Mouse (Mus musculus) embryo, embryonic 10.5 days (tissue): ENCODE results near the gene Scarf2.

Experiments
- DNase-seq: peaks from one replicate; pipeline ENCODE4 v3.0.0-alpha.2; 2015; ENCODE audit warnings: low spot score

The Scarf2 gene

DNA sequence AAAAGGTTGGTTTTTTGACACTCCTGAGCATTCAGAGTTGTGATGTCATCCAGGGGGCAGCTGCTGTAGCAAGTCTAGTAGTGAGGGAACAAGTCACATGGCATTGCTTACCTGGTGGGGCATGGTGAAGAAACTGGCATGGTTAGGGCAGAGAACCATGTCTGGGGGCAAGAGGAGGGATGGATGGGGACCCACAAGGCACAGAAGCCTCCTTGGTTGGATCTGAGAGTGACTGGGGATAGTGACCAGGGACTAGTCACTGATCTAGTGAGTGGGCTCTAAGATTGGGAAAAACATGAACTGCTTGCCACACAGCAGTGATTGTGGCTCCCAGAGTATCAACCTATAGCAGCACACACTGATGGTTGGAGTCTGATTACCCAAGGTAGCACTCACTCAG, 2.5 kb downstream of the Scarf2 start:
- DNase-seq: peak; percentile 1

- peak; percentile 10 for DNase-seq
These were observed 4.8 kb downstream of the Scarf2 start for GRCm38 (mm10) chr16:17801777-17802455.

DNA sequence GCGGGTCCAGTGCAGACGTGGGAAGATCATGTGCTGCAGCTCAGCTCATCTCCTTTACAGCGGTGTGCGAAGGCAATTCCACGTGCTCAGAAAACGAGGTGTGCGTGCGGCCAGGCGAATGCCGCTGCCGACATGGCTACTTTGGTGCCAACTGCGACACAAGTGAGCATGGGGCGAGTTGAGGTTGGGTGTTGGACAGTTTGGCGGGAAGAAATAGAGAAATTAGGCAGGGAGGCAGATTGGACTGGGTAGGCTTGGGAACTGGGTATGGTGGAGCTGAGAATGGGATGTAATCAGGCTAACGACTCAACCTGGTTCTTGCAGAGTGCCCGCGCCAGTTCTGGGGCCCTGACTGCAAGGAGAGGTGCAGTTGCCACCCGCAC, 5.4 kb downstream of the Scarf2 start:
- peak; percentile 27 for DNase-seq

DNA sequence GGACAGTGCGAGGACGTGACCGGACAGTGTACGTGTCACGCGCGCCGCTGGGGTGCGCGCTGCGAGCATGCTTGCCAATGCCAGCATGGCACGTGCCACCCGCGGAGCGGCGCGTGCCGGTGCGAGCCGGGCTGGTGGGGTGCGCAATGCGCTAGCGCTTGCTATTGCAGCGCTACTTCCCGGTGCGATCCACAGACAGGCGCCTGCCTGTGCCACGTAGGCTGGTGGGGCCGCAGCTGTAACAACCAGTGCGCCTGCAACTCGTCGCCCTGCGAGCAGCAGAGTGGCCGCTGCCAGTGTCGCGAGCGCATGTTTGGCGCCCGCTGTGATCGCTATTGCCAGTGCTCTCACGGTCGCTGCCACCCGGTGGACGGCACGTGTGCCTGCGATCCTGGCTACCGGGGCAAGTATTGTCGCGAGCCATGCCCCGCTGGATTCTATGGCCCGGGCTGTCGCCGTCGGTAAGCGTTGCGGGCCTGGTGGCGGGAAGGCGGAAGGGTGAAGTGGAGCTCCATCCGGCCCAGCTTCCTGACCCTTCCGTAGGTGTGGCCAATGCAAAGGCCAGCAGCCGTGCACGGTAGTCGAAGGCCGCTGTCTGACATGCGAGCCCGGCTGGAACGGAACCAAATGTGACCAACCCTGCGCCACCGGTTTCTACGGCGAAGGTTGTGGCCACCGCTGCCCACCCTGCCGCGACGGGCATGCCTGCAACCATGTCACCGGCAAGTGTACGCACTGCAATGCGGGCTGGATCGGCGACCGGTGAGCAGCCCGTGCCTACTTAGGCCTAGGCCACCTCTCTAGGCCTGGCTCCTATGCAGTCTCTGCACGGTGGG, 6.0 kb downstream of the Scarf2 start:
- peak; percentile 40 for DNase-seq

DNA sequence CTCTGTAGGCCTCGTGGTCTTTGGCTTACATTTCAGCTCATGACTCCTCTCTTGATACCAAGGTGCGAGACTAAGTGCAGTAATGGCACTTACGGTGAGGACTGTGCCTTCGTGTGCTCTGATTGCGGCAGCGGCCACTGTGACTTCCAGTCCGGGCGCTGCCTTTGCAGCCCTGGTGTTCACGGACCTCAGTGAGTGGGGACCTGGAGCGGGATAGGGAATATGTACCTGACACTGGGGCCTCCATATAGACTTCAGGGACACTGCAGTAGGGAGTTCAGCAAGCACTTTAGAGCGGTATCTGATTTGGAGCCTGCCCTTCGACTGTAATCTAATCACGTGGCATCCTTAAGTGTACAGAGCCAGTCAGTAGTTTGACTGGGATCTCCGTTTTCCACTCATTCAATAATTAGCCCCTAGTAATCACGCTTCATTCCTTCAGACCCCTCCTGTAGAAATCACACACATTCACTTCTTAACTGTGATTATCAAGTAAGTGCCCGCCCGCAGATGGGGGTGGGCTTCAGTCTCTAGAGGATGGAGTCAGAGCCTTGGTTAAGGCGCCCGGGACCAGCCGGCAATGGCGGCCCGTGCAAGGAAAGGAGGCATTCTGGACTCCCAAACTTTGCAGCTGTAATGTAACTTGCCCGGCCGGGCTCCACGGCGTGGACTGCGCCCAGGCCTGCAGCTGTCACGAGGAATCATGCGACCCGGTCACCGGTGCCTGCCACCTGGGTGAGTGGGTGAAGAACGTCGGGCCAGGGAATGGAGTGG, 6.8 kb downstream of the Scarf2 start:
- DNase-seq: peak; percentile 45

DNA sequence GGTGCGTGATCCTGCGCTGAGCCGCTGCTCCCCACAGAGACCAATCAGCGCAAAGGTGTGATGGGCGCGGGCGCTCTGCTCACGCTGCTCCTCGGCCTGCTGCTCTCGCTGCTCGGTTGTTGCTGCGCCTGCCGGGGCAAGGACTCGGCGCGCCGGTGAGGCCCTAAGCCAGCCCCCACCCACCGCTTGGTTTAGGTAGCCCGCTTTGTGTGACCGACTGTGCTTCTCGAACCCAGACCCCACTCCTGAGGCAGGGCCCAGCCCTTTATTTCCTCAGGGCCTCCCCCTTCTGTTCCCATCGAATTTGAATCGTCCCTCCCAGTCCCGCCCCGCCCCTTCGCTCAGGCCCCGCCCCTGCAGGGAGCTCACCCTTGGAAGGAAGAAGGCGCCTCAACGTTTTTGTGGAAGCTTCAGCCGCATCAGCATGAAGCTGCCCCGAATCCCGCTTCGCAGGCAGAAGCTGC, 7.4 kb downstream of the Scarf2 start:
- DNase-seq: peak; percentile 81

DNA sequence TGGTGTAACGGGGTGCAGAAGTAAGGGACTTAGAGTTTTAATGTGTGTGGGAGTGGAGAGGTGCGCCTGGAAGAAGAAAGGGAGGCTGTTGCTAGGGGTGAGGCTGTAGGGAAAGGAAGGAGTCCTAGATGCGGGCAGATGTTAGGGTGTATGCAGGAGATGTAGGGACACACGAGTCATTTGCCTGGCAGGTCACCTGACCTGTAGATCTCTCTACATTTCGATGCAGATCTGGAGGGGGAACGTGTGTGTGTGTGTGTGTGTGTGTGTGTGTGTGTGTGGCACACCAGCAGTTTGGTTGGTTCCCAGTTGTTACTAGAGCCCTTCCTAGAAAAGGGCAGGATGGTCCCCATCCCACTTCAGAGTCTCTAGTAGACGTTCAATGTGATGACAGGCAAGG, 7.9 kb downstream of the Scarf2 start:
- no peak for DNase-seq

- peak; percentile 30 for DNase-seq
These were observed 9.6 kb downstream of the Scarf2 start for GRCm38 (mm10) chr16:17806581-17807191.

DNA sequence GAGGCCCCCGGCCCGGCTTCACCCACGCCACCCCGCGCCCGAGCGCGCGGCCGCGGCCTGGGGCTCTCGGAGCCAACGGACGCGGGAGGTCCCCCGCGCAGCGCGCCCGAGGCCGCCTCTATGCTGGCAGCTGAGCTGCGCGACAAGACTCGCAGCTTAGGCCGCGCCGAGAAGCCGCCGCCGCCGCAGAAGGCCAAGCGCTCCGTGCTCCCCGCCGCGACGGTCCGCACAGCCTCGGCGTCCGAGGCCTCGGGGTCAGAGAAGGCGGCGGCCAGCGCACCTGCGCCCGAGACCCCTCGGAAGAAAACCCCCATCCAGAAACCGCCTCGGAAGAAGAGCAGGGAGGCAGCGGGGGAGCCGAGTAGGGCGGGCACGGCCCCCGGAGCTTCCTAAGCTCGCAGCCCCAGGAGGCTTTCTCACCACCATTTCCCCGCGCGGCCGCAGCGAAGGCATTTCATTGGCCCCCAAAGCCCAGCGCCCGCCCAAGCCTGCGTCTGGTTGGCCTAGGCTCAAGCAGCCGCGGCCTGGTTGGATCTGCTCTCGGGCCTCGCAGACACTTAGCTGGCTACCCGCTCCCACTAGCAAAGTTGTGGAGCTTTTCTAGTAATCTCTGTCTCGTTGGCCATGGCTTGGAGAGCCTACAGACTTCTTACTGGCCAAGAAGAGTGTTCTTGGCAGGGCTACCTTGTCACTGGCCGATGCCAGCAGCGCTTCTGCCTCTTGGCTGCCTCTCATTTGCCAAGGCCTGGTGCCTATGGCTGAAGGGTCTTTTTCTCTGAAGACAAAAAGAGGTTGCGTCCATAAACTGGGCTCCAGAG, 10.3 kb downstream of the Scarf2 start:
- DNase-seq: peak; percentile 95

DNA sequence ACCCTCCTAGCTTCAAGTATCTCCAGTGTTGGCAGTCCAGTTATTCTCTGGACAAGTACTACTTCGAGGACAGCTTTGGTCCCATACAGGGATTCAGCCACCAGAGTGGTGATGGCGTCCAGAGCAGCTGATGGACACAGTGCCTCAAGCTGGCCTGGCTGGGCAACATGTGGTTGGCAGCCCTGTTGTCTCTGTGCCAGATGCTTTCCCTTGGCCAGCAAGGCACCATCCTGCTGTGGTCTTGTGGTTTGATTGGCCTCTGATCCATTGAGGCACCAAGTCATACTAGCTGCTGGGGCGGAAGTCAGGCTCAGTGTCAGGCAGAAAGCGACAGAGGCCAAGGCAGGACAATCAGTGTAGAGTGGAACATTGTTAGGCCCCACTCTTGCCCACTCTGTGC, 12.0 kb downstream of the Scarf2 start:
- DNase-seq: peak; percentile 18

DNA sequence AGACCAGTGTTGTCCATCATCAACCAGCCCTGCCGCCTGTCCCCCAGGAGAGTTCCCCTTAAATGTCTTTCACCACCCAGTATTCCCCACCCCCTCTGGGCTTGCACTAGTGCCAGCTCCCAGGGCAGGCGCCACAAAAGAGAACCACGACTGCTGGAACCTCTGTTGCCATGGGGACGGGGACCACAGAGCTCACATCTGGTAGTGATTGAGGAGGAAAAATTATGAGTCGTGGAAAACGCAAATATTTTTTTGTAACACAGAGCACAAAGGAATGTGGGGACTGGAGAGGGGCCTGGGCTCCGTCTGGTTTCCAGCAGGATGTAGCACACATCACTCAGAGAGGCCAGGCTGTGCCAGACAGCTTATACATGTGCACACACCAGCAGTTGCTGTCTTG, 12.6 kb downstream of the Scarf2 start:
- peak; percentile 86 for DNase-seq

DNA sequence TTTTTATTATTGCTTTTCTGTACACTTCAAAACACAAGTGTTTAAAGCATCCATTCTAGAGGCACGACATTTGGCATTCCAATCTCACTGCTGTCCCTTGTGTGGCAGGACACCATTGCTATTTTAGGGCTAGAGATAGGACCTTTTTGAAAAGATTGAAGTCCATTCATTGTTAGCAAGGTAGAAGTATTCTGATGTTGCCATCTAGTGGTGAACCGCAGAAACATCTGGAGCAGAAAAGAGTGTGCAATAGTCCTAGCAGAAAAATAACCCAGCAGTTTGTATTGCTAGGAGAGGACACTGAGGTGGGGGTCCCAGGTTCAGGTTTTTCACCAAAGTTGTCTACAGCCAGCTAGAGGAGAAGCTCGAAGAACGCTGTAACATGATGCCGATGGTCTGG, 15.0 kb downstream of the Scarf2 start:
- peak; percentile 86 for DNase-seq

- no peak for DNase-seq
These were observed 16.1 kb downstream of the Scarf2 start for GRCm38 (mm10) chr16:17813173-17813572.

DNA sequence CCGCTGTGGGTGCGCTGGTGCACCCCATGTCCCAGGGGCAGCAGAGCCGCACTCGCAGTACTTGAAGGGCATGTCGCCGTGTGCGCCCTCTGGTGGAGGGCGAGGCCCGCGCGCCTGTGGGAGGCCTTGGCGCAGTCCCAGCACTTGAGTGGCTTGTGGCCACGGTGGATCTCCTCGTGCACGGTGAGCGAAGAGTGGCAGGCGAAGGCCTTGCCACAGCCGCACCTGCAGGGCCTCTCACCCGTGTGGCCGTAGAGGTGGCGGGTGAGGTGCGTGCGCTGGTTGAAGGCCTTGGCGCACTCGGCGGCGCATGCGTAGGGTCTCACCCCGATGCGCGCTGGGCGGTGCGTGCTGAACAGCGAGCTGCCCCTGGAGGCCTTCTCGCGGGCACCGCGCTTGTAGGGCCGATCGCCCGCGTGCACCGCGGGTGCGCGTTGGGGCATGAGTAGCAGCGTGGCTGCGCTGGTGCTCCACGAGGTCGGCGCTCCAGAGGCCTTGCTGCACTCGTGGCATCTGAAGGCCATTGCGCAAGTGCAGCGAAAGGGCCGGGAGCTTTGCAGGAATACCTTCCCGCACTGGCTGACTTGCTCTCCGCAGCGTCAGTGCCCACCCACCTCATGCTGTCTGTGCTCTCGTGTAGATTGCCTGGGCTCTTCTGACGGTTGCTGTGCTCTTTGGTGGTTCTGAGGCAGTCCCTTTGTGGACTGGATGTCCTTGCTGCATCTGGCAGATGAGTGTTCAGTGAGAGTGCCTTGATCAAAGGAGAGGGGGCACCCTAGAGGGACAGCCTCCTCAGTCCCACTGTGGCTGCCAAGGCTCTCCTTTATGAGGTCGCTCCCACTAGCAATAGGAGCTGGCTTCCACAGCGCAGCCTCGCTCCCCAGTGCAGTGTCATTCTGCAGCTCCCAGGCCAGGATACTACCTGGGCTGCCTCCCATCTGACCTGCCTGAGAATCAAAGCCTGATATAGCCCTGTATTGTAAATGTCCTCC, 18.6 kb downstream of the Scarf2 start:
- DNase-seq: peak; percentile 87

DNA sequence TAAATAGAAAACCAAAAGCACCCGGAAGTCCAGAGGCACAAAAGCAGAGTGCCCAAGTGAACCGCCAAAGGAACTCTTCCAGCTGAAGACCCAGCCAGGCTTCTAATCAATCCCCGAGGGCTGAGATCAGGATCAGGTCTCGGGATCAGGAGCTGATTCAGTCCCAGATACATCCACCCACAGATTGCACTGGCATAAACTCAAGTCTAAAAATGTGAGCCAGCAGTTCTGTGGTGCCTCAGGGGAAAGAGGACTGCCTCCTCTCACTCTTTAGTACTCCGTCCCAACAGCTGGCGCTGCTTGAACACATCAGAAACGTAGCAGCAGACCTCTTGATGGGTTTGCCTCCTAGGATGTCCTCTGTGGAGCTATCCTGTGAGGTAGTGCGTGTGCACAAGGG, 19.4 kb downstream of the Scarf2 start:
- no peak for DNase-seq

- no peak for DNase-seq
These were observed 29.4 kb downstream of the Scarf2 start for GRCm38 (mm10) chr16:17826500-17826899.

DNA sequence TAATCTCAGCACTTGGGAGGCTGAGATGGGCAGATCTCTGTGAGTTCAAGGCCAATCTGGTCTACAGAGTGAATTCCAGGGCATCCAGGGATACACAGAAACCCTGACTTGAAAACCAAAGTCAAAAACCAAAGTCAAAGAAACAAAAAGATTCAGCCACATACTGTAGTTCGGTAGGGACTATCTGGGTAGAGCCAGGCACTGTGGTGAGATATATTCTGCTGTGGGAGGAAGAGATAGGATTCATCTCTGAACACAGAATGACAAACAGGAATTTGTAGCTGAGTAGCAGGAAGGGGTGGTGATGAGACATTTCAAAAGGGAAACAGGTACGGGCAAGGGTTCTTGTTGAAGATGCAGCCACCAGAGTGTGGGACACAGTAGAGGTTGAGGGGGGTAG, 31.1 kb downstream of the Scarf2 start:
- no peak for DNase-seq

DNA sequence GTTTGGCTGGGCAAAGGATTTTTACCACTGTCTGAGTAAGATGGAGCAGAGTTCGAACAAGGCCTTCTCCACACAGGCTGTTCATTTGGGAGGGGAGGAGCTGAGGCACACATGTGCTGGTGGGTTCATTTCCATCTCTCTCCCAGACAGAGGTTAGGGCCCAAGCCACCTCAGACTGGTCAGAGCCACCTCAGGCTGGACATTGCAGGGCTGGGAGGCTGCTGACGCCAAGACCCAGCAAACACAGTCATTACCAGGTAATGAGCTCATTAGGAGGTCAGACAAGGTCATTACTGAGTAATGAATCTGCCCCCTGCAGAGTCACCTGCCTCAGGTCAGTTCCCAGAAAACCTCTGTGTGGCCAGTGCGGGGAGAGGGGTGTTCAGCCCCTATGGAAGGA, 31.8 kb downstream of the Scarf2 start:
- DNase-seq: no peak

DNA sequence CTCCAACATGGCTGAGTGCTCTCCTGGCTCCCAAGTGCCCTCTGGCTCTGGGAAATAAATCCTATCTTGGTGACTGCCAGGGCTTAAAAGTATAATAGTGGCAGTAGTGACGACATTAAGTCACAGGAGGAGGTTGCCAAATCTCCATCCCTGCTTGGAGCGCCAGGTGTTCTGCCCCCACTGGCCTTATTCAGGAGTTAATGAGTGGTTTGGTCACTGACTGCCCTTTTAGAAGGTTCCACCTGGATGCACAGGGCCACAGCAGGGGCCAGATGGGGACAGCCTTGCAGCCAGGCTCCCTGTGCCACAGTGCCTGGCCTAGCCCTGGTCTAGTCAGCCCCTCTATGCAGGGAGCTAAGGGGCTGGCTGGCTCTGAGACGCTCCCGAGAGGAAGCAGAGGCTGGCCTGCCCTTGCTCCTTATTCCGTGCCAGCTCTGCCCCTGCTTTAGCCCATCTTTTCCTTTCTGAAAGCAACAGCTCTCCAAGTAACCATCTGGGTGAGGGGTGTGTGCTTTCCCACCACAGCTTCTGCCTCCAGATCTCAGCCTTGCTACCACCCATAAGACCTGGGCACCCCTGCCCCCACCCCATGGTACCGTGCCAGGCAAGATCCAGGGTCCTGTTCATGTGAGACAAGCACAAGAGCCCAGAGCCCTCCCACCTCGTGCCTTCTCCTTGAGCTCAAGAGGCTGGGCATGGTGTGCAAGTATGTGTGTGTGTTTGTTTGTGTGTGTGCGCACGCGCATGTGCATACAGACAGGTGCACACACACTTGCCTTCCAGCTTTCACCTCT, 33.5 kb downstream of the Scarf2 start:
- no peak for DNase-seq
